Mouse (Mus musculus): Measurements from ENCODE around the gene Fyn.

The Fyn gene

DNA sequence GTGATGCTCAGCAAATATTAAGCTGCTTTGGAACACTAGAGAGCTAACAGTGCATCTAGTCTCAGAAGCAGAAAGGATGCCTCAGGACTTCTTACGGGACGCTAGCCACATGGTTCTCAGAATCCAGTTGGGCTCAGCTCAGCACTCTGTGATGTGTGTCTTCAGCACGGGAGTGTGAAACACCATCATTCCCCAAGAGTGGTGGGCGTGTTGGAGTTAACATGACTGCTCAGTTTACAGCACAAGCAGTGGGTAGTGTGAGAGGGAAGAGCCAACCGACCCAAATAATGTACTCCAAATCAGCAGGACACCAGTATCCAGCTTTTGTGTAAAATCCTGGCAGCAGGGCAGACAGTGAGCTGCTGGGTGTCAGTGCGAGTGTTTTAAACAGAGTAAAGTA is 116.2 kb downstream of the Fyn start:
- DNase-seq, result no peak

- no peak for DNase-seq
These were observed 117.3 kb downstream of the Fyn start for GRCm38 (mm10) chr10:39485939-39486338.

GRCm38 (mm10) chr10:39486501-39487450 is 118.1 kb downstream of the Fyn start:
- no peak for DNase-seq

GRCm38 (mm10) chr10:39487740-39488415 is 119.2 kb downstream of the Fyn start:
- DNase-seq, result no peak

- no peak for DNase-seq
These were observed 119.9 kb downstream of the Fyn start for GRCm38 (mm10) chr10:39488542-39488941.

GRCm38 (mm10) chr10:39488956-39489355 is 120.3 kb downstream of the Fyn start:
- no peak for DNase-seq

GRCm38 (mm10) chr10:39490349-39491121 is 121.9 kb downstream of the Fyn start:
- DNase-seq, result no peak

DNA sequence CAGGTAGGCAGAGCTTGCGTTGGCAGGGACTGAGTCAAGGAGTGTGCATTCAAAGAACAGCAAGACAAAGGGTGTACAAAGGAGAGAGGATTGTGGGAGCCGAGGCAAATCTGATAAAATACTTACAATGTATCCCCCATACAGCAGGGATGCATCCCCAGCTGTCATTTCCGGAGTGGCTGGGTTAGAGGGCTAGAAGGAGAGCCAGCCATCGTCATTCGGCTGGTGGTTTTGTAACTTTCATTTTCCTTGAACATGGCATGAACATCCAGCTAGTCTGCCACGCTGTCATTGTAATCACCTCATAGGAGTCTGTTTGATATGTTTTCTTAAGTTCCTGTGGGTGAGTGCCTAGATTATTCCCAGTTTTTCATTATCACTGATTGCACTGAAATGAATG is 123.5 kb downstream of the Fyn start:
- no peak for DNase-seq

- DNase-seq, result no peak
These were observed 124.4 kb downstream of the Fyn start for GRCm38 (mm10) chr10:39493007-39493406.

DNA sequence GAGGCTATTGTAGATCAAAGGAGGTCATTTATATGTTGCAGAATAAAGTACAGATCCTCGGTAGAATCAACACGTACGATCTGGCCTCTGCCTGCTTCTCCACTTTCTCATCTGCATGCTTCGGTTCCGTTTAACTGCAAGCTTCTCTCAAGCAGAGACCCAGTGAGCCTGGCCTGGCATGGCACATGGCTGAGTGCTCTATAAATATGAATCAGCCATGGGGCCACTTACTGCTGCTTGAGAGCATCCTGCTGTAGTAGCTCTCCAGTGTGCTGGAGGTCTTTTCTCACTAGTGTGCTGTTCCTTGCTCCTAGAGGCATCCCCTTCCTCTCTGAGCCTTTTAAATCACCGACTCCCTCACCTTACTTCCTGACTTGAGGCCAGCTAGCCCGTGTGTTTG is 130.0 kb downstream of the Fyn start:
- DNase-seq, result no peak

- DNase-seq, result no peak
These were observed 132.9 kb downstream of the Fyn start for GRCm38 (mm10) chr10:39501571-39501970.

DNA sequence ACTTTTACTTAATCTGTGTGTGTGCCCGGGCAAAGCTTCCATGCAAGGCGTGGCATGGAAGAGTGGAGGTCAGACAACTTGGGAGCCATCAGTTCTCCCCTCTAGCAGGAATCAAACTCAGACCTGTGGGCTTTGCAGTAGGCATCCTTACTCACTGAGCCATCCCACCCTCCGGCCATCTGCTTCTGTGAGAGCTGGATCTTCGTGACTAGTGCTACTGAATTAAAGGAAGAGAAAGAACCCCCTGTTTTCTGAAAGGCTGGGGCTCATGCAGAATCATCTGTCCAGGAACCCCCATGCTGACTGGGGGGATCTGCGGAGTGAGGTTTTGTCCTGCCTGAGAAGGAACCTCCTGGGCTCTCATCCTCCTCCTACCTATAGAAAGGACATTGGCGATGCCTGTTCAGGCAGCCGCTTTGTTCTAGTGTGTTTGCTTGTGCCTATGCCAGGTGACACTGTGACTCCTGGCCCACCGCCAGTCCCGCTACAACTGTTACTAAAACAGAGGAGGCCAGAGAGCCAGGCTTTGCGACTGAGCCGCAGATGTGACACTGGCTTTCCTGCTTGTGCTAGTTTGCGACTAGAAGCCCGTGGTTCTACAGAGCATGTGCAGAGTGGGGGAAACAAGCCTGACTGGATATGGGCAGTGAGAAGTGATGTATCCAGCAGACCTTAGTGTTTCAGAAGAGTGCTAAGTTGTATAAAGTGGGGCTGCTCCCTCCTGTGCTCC is 133.5 kb downstream of the Fyn start:
- no peak for DNase-seq

- no peak for DNase-seq
These were observed 134.7 kb downstream of the Fyn start for GRCm38 (mm10) chr10:39503331-39503730.

DNA sequence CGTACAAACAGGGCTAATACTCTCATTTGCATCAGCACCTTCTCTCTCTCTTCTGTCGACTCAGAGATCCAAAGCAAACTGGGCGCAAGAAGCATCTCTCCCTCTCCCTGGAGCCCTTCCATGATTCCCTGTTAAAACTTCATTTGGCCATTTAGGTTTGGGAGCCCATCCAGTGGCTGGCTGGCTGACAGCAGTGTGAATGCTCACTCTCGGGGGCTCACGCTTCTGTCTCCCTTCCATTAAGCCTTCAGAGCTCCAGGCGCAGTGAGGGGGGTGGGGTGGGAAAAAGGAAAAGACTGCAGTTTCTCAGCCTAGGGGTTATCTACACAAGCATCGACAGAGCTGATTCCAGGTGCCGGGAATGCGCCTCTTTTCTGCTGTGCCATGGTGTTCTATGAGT is 136.4 kb downstream of the Fyn start:
- DNase-seq, result no peak

GRCm38 (mm10) chr10:39505621-39506020 is 137.0 kb downstream of the Fyn start:
- DNase-seq, result no peak

- DNase-seq, result no peak
These were observed 137.7 kb downstream of the Fyn start for GRCm38 (mm10) chr10:39506353-39506752.

DNA sequence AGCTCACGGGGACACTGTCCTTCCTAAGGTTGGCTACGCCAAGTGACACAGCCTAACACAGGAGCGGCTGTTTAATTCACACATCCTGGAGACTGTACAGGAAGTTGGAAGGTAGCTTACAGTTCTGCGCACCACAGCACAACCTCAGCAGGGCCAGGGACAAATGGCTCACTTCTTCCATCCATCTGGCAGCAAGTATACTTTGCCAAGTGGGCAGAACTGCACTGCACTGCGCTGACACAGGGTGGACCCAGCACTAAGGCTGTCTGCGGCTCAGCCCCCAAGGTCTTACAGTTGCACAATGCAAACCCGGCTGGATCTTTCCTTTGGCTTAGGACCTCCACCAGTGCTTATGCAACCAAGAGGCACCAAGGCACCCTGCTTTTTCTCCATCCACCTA is 138.2 kb downstream of the Fyn start:
- DNase-seq, result no peak

DNA sequence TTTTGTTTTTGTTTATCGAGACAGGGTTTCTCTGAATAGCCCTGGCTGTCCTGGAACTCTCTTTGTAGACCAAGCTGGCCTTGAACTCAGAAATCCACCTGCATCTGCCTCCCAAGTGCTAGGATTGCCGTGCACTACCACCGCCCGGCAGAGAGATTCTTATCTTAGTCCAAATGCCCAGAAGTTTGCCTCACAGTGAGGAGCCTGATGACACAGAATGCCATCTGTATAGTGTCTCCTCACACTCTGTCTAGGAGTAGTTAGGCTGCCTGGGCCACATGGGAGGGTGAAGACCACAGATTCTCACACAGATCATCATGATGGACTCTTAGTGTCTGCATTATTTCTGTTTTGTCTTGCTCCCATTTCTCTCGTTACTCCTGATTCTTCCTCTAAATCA is 140.1 kb downstream of the Fyn start:
- DNase-seq, result no peak

- DNase-seq, result no peak
These were observed 141.3 kb downstream of the Fyn start for GRCm38 (mm10) chr10:39509937-39510336.

GRCm38 (mm10) chr10:39512631-39513314 is 144.1 kb downstream of the Fyn start:
- no peak for DNase-seq

DNA sequence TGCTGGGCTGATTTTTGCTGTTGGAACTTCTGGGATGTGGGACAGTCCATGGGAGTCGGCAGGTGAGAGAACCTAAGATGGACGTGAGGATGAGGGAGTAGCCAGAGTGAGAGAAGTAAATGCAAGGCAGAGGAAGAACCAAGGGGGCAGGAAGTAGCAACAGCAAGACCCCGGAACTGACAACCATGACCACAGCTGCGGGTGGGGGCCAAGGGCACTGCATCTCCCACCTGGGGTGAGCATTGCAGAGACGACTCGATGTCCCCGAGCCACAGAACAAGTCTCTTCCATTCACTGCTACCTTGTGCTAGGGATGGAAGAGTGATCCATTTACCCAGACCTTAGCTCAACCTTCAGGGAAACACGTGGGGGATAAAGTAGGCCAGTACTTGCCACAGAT is 146.3 kb downstream of the Fyn start:
- no peak for DNase-seq

- DNase-seq, result no peak
These were observed 148.0 kb downstream of the Fyn start for GRCm38 (mm10) chr10:39516541-39517133.

Measured in spleen, adult 18-20 months (tissue).